Mouse (Mus musculus): ENCODE measurements around the gene Atp5f1. TPM values are rescaled to one million over a fixed set of nuclear protein-coding genes. Genes with fewer than 3 reads are reported as not detected.

The Atp5f1 gene
- polyA plus RNA-seq, 1 experiment from 2014 or later, result 491 TPM

GRCm38 (mm10) chr3:105910519-105911190, 49.2 kb downstream of the Atp5f1 start:
- H3K27ac ChIP-seq, result no peak overlapping the region
- 79% methylated on average over 11 of the region's 11 CpGs for WGBS

GRCm38 (mm10) chr3:105908976-105909375, 50.9 kb downstream of the Atp5f1 start:
- Histone ChIP-seq H3K9ac (no peak overlapping the region), H3K27me3 (no peaks in the 10 kb centered on the region), H3K27ac (no peak overlapping the region), H3K4me1 (0 out of 2 replicates have a peak, but pooled peaks cover 2% of the 10 kb centered on the region), H3K9me3 (replicated peaks) (no peaks in the 10 kb centered on the region), H3K36me3 (no peaks in the 10 kb centered on the region), H3K4me3 (replicated peaks) (no peak overlapping the region), H3K4me2 (no peak overlapping the region)
- 92% methylated on average over 4 of the region's 4 CpGs for WGBS
- no peak for ATAC-seq (replicated peaks; ENCODE audit: low FRiP score)

More at GRCm38 (mm10) chr3:105910519-105911190, 49.2 kb downstream of the Atp5f1 start:
- ATAC-seq (replicated peaks; ENCODE audit: low FRiP score), result no peak
- no peak overlapping the region for H3K4me2 ChIP-seq
- no peak overlapping the region for H3K9ac ChIP-seq
- H3K27me3 ChIP-seq, result no peaks in the 10 kb centered on the region
- H3K4me1 ChIP-seq, result 0 out of 2 replicates have a peak, but pooled peaks cover 3% of the 10 kb centered on the region
- H3K4me3 ChIP-seq (replicated peaks), result no peak overlapping the region
- no peaks in the 10 kb centered on the region for H3K36me3 ChIP-seq
- no peaks in the 10 kb centered on the region for H3K9me3 ChIP-seq (replicated peaks)

- Histone ChIP-seq H3K4me3 (replicated peaks) (no peak overlapping the region), H3K27ac (no peak overlapping the region), H3K27me3 (no peaks in the 10 kb centered on the region), H3K4me2 (no peak overlapping the region), H3K36me3 (no peaks in the 10 kb centered on the region), H3K4me1 (no peaks in the 10 kb centered on the region), H3K9me3 (replicated peaks) (no peaks in the 10 kb centered on the region), H3K9ac (no peak overlapping the region)
- 57% methylated on average over 9 of the region's 9 CpGs for WGBS
- no peak for ATAC-seq (replicated peaks; ENCODE audit: low FRiP score)
Observed at GRCm38 (mm10) chr3:105907956-105908655, 51.8 kb downstream of the Atp5f1 start.

- WGBS, result 90% methylated on average over 9 of the region's 9 CpGs
- no peak overlapping the region for H3K4me2 ChIP-seq
- H3K27ac ChIP-seq, result no peak overlapping the region
- H3K4me3 ChIP-seq (replicated peaks), result no peak overlapping the region
- ATAC-seq (replicated peaks; ENCODE audit: low FRiP score), result no peak
- H3K36me3 ChIP-seq, result no peaks in the 10 kb centered on the region
- H3K9ac ChIP-seq, result no peak overlapping the region
- peaks cover under 1% of the 10 kb centered on the region; the same call in 1 of the 2 replicates for H3K4me1 ChIP-seq
- no peaks in the 10 kb centered on the region for H3K27me3 ChIP-seq
- no peaks in the 10 kb centered on the region for H3K9me3 ChIP-seq (replicated peaks)
Observed at GRCm38 (mm10) chr3:105904721-105905120, 55.2 kb downstream of the Atp5f1 start.

- Histone ChIP-seq H3K27ac (no peak overlapping the region), H3K4me2 (no peak overlapping the region), H3K36me3 (no peaks in the 10 kb centered on the region), H3K27me3 (no peaks in the 10 kb centered on the region), H3K9me3 (replicated peaks) (no peaks in the 10 kb centered on the region), H3K9ac (no peak overlapping the region), H3K4me1 (peaks cover 4% of the 10 kb centered on the region; the same call in 1 of the 2 replicates), H3K4me3 (replicated peaks) (no peak overlapping the region)
- no peak for ATAC-seq (replicated peaks; ENCODE audit: low FRiP score)
- WGBS, result 77% methylated on average over 4 of the region's 4 CpGs
Observed at GRCm38 (mm10) chr3:105904213-105904612, 55.7 kb downstream of the Atp5f1 start.

GRCm38 (mm10) chr3:105901468-105901867, 58.4 kb downstream of the Atp5f1 start:
- 70% methylated on average over 4 of the region's 4 CpGs for WGBS
- H3K27ac ChIP-seq, result no peak overlapping the region
- ATAC-seq (replicated peaks; ENCODE audit: low FRiP score), result no peak
- no peak overlapping the region for H3K4me2 ChIP-seq
- H3K27me3 ChIP-seq, result no peaks in the 10 kb centered on the region
- peaks cover 4% of the 10 kb centered on the region; the same call in 1 of the 2 replicates for H3K4me1 ChIP-seq
- H3K36me3 ChIP-seq, result no peaks in the 10 kb centered on the region
- no peak overlapping the region for H3K9ac ChIP-seq
- H3K9me3 ChIP-seq (replicated peaks), result no peaks in the 10 kb centered on the region
- H3K4me3 ChIP-seq (replicated peaks), result no peak overlapping the region

- no peak overlapping the region for H3K9ac ChIP-seq
- H3K27me3 ChIP-seq, result no peaks in the 10 kb centered on the region
- H3K4me3 ChIP-seq (replicated peaks), result no peak overlapping the region
- peaks cover 4% of the 10 kb centered on the region; the same call in 1 of the 2 replicates for H3K4me1 ChIP-seq
- no peak for ATAC-seq (replicated peaks; ENCODE audit: low FRiP score)
- no peak overlapping the region for H3K4me2 ChIP-seq
- no peaks in the 10 kb centered on the region for H3K36me3 ChIP-seq
- no peaks in the 10 kb centered on the region for H3K9me3 ChIP-seq (replicated peaks)
- 81% methylated on average over 3 of the region's 3 CpGs for WGBS
- no peak overlapping the region for H3K27ac ChIP-seq
Observed at GRCm38 (mm10) chr3:105900716-105901115, 59.2 kb downstream of the Atp5f1 start.

GRCm38 (mm10) chr3:105900266-105900665, 59.6 kb downstream of the Atp5f1 start:
- Histone ChIP-seq H3K27me3 (no peaks in the 10 kb centered on the region), H3K4me2 (no peak overlapping the region), H3K4me3 (replicated peaks) (no peak overlapping the region), H3K4me1 (peaks cover 7% of the 10 kb centered on the region; the same call in 1 of the 2 replicates), H3K27ac (no peak overlapping the region), H3K9ac (no peak overlapping the region), H3K9me3 (replicated peaks) (no peaks in the 10 kb centered on the region), H3K36me3 (no peaks in the 10 kb centered on the region)
- ATAC-seq (replicated peaks; ENCODE audit: low FRiP score), result no peak
- 78% methylated on average over 6 of the region's 6 CpGs for WGBS

- Histone ChIP-seq H3K4me3 (replicated peaks) (no peak overlapping the region), H3K4me2 (no peak overlapping the region), H3K36me3 (no peaks in the 10 kb centered on the region), H3K9ac (no peak overlapping the region), H3K4me1 (peaks cover 13% of the 10 kb centered on the region), H3K27me3 (no peaks in the 10 kb centered on the region), H3K9me3 (replicated peaks) (no peaks in the 10 kb centered on the region), H3K27ac (no peak overlapping the region)
- 44% methylated on average over 8 of the region's 8 CpGs for WGBS
- peak; percentile 87 for ATAC-seq (replicated peaks; ENCODE audit: low FRiP score)
Observed at GRCm38 (mm10) chr3:105899394-105900147, 60.3 kb downstream of the Atp5f1 start.

- 97% methylated on average over 11 of the region's 11 CpGs for WGBS
- H3K27ac ChIP-seq, result no peak overlapping the region
- no peak overlapping the region for H3K4me2 ChIP-seq
- no peaks in the 10 kb centered on the region for H3K9me3 ChIP-seq (replicated peaks)
- no peak for ATAC-seq (replicated peaks; ENCODE audit: low FRiP score)
- no peak overlapping the region for H3K9ac ChIP-seq
- no peaks in the 10 kb centered on the region for H3K36me3 ChIP-seq
- no peaks in the 10 kb centered on the region for H3K27me3 ChIP-seq
- no peak overlapping the region for H3K4me3 ChIP-seq (replicated peaks)
- H3K4me1 ChIP-seq, result peaks cover 21% of the 10 kb centered on the region
Observed at GRCm38 (mm10) chr3:105898861-105899260, 61.0 kb downstream of the Atp5f1 start.

GRCm38 (mm10) chr3:105898325-105898724, 61.6 kb downstream of the Atp5f1 start:
- H3K9ac ChIP-seq, result no peak overlapping the region
- H3K9me3 ChIP-seq (replicated peaks), result no peaks in the 10 kb centered on the region
- peaks cover 26% of the 10 kb centered on the region for H3K4me1 ChIP-seq
- H3K4me3 ChIP-seq (replicated peaks), result no peak overlapping the region
- H3K27ac ChIP-seq, result no peak overlapping the region
- H3K36me3 ChIP-seq, result no peaks in the 10 kb centered on the region
- H3K4me2 ChIP-seq, result no peak overlapping the region
- WGBS, result 74% methylated on average over 2 of the region's 2 CpGs
- no peaks in the 10 kb centered on the region for H3K27me3 ChIP-seq
- ATAC-seq (replicated peaks; ENCODE audit: low FRiP score), result no peak

GRCm38 (mm10) chr3:105896811-105897210, 63.1 kb downstream of the Atp5f1 start:
- Histone ChIP-seq H3K9me3 (replicated peaks) (no peaks in the 10 kb centered on the region), H3K4me1 (peaks cover 39% of the 10 kb centered on the region), H3K4me3 (replicated peaks) (no peak overlapping the region), H3K9ac (no peak overlapping the region), H3K27ac (no peak overlapping the region), H3K4me2 (no peak overlapping the region), H3K27me3 (no peaks in the 10 kb centered on the region), H3K36me3 (no peaks in the 10 kb centered on the region)
- ATAC-seq (replicated peaks; ENCODE audit: low FRiP score), result no peak
- 78% methylated on average over 3 of the region's 3 CpGs for WGBS

All from kidney, embryonic 15.5 days (tissue).